Mouse (Mus musculus) limb, embryonic 15.5 days (tissue): ENCODE measurements at regions not wholly inside any gene's neighbourhood (a gene's known extent, or its start where the extent isn't known, plus 50 kb on each side); places are given as distances from the start of the nearest gene placed in this dataset.

Source experiments
- ATAC-seq: fragments of 200-750 bp; cut with Nextera tagmentation; 2 replicates; pipeline ENCODE4 v1.8.0; 2017; ENCODE audit warnings: low read depth, moderate TSS enrichment; ENCODE audit not compliant: insufficient number of reproducible peaks, low FRiP score, low TSS enrichment
- H3K27ac ChIP-seq: fragments of 300-500 bp; sonication (generic); 2 replicates; pipeline ENCODE4 v1.5.1; 2015; ENCODE audit warnings: moderate library complexity, mild to moderate bottlenecking, inconsistent platforms
- H3K27me3 ChIP-seq: fragments of 300-500 bp; sonication (generic); 2 replicates; pipeline ENCODE4 v1.6.1; 2015; ENCODE audit warnings: inconsistent platforms
- H3K36me3 ChIP-seq: fragments of 300-500 bp; sonication (generic); 2 replicates; pipeline ENCODE4 v1.6.1; 2015; ENCODE audit warnings: inconsistent platforms
- H3K4me1 ChIP-seq: fragments of 300-500 bp; sonication (generic); 2 replicates; pipeline ENCODE4 v1.6.1; 2015; ENCODE audit warnings: inconsistent platforms
- H3K4me2 ChIP-seq: fragments of 300-500 bp; sonication (generic); 2 replicates; pipeline ENCODE4 v1.6.1; 2015; ENCODE audit warnings: mild to moderate bottlenecking, inconsistent platforms
- H3K4me3 ChIP-seq: fragments of 300-500 bp; sonication (generic); 2 replicates; pipeline ENCODE4 v1.5.1; 2015; ENCODE audit warnings: mild to moderate bottlenecking, inconsistent platforms
- H3K9ac ChIP-seq: fragments of 300-500 bp; sonication (generic); 2 replicates; pipeline ENCODE4 v1.6.1; 2015; ENCODE audit warnings: inconsistent platforms
- H3K9me3 ChIP-seq: fragments of 300-500 bp; sonication (generic); 2 replicates; pipeline ENCODE4 v1.6.1; 2016; ENCODE audit warnings: inconsistent platforms
- WGBS: fragments of 180-500 bp; shearing (Covaris S2); methylation state at CpG from one replicate; pipeline ENCODE4 v1.1.7; 2015; 5-methylcytosine and 5-hydroxymethylcytosine counted together

- ATAC-seq: no peak
- Histone ChIP-seq H3K4me2 (no peak overlapping the region), H3K4me3 (no peak overlapping the region), H3K9ac (no peak overlapping the region), H3K4me1 (no peaks in the 10 kb centered on the region), H3K36me3 (no peaks in the 10 kb centered on the region), H3K27me3 (no peaks in the 10 kb centered on the region), H3K27ac (no peak overlapping the region), H3K9me3 (no peaks in the 10 kb centered on the region)
- 47% methylated on average over 11 of the region's 11 CpGs for whole genome bisulfite sequencing
These were observed 221.2 kb downstream of the Irx2 start for GRCm38 (mm10) chr13:72849841-72850240.

- H3K9me3 ChIP-seq: no peaks in the 10 kb centered on the region
- no peaks in the 10 kb centered on the region for H3K4me1 ChIP-seq
- no peak overlapping the region for H3K4me3 ChIP-seq
- H3K9ac ChIP-seq: no peak overlapping the region
- H3K27me3 ChIP-seq: no peaks in the 10 kb centered on the region
- no peak for ATAC-seq
- WGBS: 75% methylated on average over 4 of the region's 4 CpGs
- no peak overlapping the region for H3K27ac ChIP-seq
- H3K36me3 ChIP-seq: no peaks in the 10 kb centered on the region
- no peak overlapping the region for H3K4me2 ChIP-seq
These were observed 224.3 kb downstream of the Irx2 start for GRCm38 (mm10) chr13:72852896-72853295.

GRCm38 (mm10) chr13:72875921-72876320 is 247.3 kb downstream of the Irx2 start:
- no peak overlapping the region for H3K9ac ChIP-seq
- ATAC-seq: no peak
- no peaks in the 10 kb centered on the region for H3K4me1 ChIP-seq
- no peaks in the 10 kb centered on the region for H3K27me3 ChIP-seq
- H3K4me3 ChIP-seq: no peak overlapping the region
- H3K9me3 ChIP-seq: no peaks in the 10 kb centered on the region
- H3K4me2 ChIP-seq: no peak overlapping the region
- H3K27ac ChIP-seq: no peak overlapping the region
- no peaks in the 10 kb centered on the region for H3K36me3 ChIP-seq

- H3K27me3 ChIP-seq: 0 out of 2 replicates have a peak, but pooled peaks cover 5% of the 10 kb centered on the region
- H3K9me3 ChIP-seq: no peaks in the 10 kb centered on the region
- ATAC-seq: no peak
- H3K4me2 ChIP-seq: no peak overlapping the region
- no peaks in the 10 kb centered on the region for H3K36me3 ChIP-seq
- no peak overlapping the region for H3K9ac ChIP-seq
- H3K27ac ChIP-seq: no peak overlapping the region
- H3K4me3 ChIP-seq: no peak overlapping the region
- WGBS: 32% methylated on average over 11 of the region's 11 CpGs
- H3K4me1 ChIP-seq: no peaks in the 10 kb centered on the region
These were observed 266.4 kb downstream of the Irx2 start for GRCm38 (mm10) chr13:72894982-72895381.

DNA sequence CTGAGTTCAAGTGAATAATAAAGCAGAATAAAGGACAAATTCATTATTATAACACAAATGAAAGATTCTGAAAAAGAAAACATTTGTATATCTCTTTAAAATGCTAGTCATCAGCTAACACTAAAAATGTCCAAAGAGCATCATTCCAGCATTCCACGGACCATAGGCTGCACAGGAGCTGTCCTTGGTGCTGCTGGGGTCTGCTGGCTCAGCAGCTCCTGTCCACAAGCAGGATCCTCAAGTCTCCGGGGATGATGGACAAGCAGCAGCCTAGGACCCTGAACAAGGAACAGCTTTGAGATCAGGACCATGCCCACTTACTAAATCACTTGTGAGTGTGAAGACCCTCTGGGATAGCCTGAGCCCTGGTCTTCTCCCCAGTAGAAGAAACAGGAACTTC is 274.0 kb downstream of the Irx2 start:
- H3K4me1 ChIP-seq: no peaks in the 10 kb centered on the region
- no peaks in the 10 kb centered on the region for H3K9me3 ChIP-seq
- no peak overlapping the region for H3K9ac ChIP-seq
- H3K4me2 ChIP-seq: no peak overlapping the region
- no peak for ATAC-seq
- no peaks in the 10 kb centered on the region for H3K36me3 ChIP-seq
- 40% methylated on average over 2 of the region's 2 CpGs for WGBS
- no peak overlapping the region for H3K27ac ChIP-seq
- no peak overlapping the region for H3K4me3 ChIP-seq
- H3K27me3 ChIP-seq: no peaks in the 10 kb centered on the region

- Histone ChIP-seq H3K4me1 (no peaks in the 10 kb centered on the region), H3K9me3 (no peaks in the 10 kb centered on the region), H3K4me3 (no peak overlapping the region), H3K4me2 (no peak overlapping the region), H3K9ac (no peak overlapping the region), H3K27me3 (no peaks in the 10 kb centered on the region), H3K36me3 (no peaks in the 10 kb centered on the region), H3K27ac (no peak overlapping the region)
- ATAC-seq: no peak
- 80% methylated on average over 4 of the region's 4 CpGs for WGBS
These were observed 290.3 kb downstream of the Irx2 start for GRCm38 (mm10) chr13:72918895-72919294.

DNA sequence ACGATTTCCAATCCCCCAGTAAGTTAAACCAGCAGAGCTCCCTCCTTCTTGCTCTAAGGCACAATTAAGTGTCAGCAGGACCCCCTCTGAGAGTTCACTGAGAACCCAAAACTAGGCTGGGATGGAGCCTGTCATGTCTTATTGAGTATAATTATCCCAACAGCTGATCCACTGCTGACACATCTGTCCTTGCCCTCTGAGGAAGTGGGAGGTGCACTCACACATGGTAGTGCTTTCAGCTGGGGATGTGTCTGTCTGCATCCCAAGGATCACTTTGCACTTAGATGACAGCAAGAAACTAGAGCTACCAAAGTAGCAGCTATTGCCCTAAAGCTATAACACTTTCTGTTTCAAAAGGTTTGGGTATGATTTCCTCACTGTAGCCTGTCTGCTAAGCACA is 291.7 kb downstream of the Irx2 start:
- WGBS: 17% methylated on average over 1 of the region's 1 CpGs
- no peak overlapping the region for H3K4me3 ChIP-seq
- H3K36me3 ChIP-seq: no peaks in the 10 kb centered on the region
- no peaks in the 10 kb centered on the region for H3K4me1 ChIP-seq
- no peaks in the 10 kb centered on the region for H3K27me3 ChIP-seq
- H3K27ac ChIP-seq: no peak overlapping the region
- H3K9ac ChIP-seq: no peak overlapping the region
- no peaks in the 10 kb centered on the region for H3K9me3 ChIP-seq
- no peak overlapping the region for H3K4me2 ChIP-seq
- no peak for ATAC-seq

DNA sequence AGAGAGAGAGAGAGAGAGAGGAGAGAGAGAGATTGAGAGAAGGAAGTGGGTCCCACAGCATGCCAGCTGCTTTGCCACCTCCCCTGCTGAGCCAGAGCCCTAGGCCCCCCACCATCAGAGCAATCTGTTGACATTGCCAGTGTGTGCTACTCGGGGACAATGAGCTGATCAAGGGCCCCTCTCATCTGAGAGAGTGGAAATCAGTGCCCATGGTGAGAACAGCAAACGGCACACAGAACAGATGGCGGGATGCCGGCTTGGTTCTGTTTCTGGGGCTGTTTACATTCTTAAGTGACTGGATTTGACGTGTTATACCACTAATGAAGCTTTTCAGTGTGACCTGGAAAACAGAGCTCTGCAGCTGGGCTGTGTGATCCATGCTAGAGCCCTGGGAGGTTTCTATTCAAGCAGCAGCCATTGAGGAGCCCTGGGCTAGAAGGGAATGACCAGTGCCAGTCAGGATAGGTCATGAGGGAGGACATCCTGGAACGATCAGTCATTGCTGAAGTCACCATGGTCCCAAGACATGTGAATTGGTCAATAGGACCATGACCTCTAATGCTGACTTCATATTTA is 296.0 kb downstream of the Irx2 start:
- H3K4me3 ChIP-seq: no peak overlapping the region
- no peaks in the 10 kb centered on the region for H3K9me3 ChIP-seq
- no peaks in the 10 kb centered on the region for H3K36me3 ChIP-seq
- ATAC-seq: no peak
- no peak overlapping the region for H3K9ac ChIP-seq
- H3K27ac ChIP-seq: no peak overlapping the region
- no peaks in the 10 kb centered on the region for H3K27me3 ChIP-seq
- no peak overlapping the region for H3K4me2 ChIP-seq
- no peaks in the 10 kb centered on the region for H3K4me1 ChIP-seq
- 28% methylated on average over 6 of the region's 6 CpGs for WGBS

DNA sequence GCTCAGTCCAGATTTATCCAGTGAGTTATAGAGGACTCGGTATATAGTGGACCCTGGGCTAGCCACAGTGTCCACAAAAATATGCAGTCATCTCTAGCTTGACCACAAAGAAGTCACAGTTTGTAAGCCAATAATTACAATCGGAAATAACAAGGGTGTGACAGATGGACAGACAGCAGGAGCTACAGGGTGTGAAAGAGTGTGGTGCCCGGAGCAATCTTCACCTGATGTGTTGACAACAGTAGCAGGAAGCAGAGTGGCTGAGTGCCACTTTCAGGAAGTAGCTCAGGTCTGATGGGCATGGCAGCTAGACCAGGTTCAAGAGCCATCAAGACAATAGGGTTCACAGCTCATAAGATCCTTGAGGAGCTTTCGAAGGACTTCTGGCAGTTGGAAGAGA is 308.6 kb downstream of the Irx2 start:
- Histone ChIP-seq H3K9ac (no peak overlapping the region), H3K4me2 (no peak overlapping the region), H3K4me3 (no peak overlapping the region), H3K36me3 (no peaks in the 10 kb centered on the region), H3K9me3 (no peaks in the 10 kb centered on the region), H3K27me3 (no peaks in the 10 kb centered on the region), H3K4me1 (0 out of 2 replicates have a peak, but pooled peaks cover 4% of the 10 kb centered on the region), H3K27ac (no peak overlapping the region)
- 82% methylated on average over 4 of the region's 4 CpGs for WGBS
- ATAC-seq: no peak

GRCm38 (mm10) chr13:72938156-72938874 is 309.7 kb downstream of the Irx2 start:
- no peaks in the 10 kb centered on the region for H3K27me3 ChIP-seq
- no peak overlapping the region for H3K27ac ChIP-seq
- H3K4me1 ChIP-seq: 0 out of 2 replicates have a peak, but pooled peaks cover 4% of the 10 kb centered on the region
- no peak overlapping the region for H3K9ac ChIP-seq
- H3K4me3 ChIP-seq: no peak overlapping the region
- H3K9me3 ChIP-seq: no peaks in the 10 kb centered on the region
- H3K4me2 ChIP-seq: no peak overlapping the region
- no peak for ATAC-seq
- no peaks in the 10 kb centered on the region for H3K36me3 ChIP-seq
- WGBS: 37% methylated on average over 13 of the region's 13 CpGs

- no peak overlapping the region for H3K9ac ChIP-seq
- H3K27ac ChIP-seq: no peak overlapping the region
- no peak overlapping the region for H3K4me3 ChIP-seq
- no peak overlapping the region for H3K4me2 ChIP-seq
- no peaks in the 10 kb centered on the region for H3K27me3 ChIP-seq
- no peaks in the 10 kb centered on the region for H3K9me3 ChIP-seq
- no peaks in the 10 kb centered on the region for H3K36me3 ChIP-seq
- no peaks in the 10 kb centered on the region for H3K4me1 ChIP-seq
- no peak for ATAC-seq
- WGBS: 61% methylated on average over 7 of the region's 7 CpGs
These were observed 312.7 kb upstream of the Irx4 start for GRCm38 (mm10) chr13:72947374-72948165.
